Mouse (Mus musculus): ENCODE results near the gene Cdh23. TPM values are rescaled to one million over a fixed set of nuclear protein-coding genes. Genes with fewer than 3 reads are reported as not detected.

Cdh23 gene
- total and polyA plus RNA-seq, 3 experiments, result 4.7 to 7.7 (median 7.0) TPM

GRCm38 (mm10) chr10:60626086-60626485, 70.2 kb downstream of the Cdh23 start:
- Histone ChIP-seq H3K4me3 (no peak overlapping the region), H3K9ac (ENCODE audit: low read depth, low read length) (no peak overlapping the region), H3K27ac (no peak overlapping the region), H3K27me3 (ENCODE audit: control insufficient read depth, insufficient read depth, low read length) (no peaks in the 10 kb centered on the region), H3K36me3 (ENCODE audit: control insufficient read depth, insufficient read depth, low read length) (no peaks in the 10 kb centered on the region), H3K4me1 (ENCODE audit: control insufficient read depth, insufficient read depth, low read length) (no peaks in the 10 kb centered on the region), H3K79me2 (replicated peaks; ENCODE audit: control insufficient read depth, insufficient read depth, low read length) (no peaks in the 10 kb centered on the region)
- intact Hi-C loops (cut with DNase I), result no loop called here
- TF ChIP-seq CTCF (IDR thresholded peaks at IDR 0.05) (no peak), EP300 (IDR thresholded peaks at IDR 0.05; ENCODE audit: insufficient read depth, low read depth, low read length) (no peak), POLR2A (IDR thresholded peaks at IDR 0.05; ENCODE audit: insufficient read depth, low read depth, low read length) (no peak)
- no peak for DNase-seq
- 43% methylated on average over 5 of the region's 5 CpGs for WGBS

GRCm38 (mm10) chr10:60625511-60625910, 70.8 kb downstream of the Cdh23 start:
- no peaks in the 10 kb centered on the region for H3K79me2 ChIP-seq (replicated peaks; ENCODE audit: control insufficient read depth, insufficient read depth, low read length)
- H3K9ac ChIP-seq (ENCODE audit: low read depth, low read length), result no peak overlapping the region
- H3K4me3 ChIP-seq, result no peak overlapping the region
- no peaks in the 10 kb centered on the region for H3K4me1 ChIP-seq (ENCODE audit: control insufficient read depth, insufficient read depth, low read length)
- WGBS, result 69% methylated on average over 3 of the region's 3 CpGs
- no peak overlapping the region for H3K27ac ChIP-seq
- no peaks in the 10 kb centered on the region for H3K36me3 ChIP-seq (ENCODE audit: control insufficient read depth, insufficient read depth, low read length)
- TF ChIP-seq EP300 (IDR thresholded peaks at IDR 0.05; ENCODE audit: insufficient read depth, low read depth, low read length), result no peak
- no peak for TF ChIP-seq POLR2A (IDR thresholded peaks at IDR 0.05; ENCODE audit: insufficient read depth, low read depth, low read length)
- TF ChIP-seq CTCF (IDR thresholded peaks at IDR 0.05), result no peak
- DNase-seq, result no peak
- no peaks in the 10 kb centered on the region for H3K27me3 ChIP-seq (ENCODE audit: control insufficient read depth, insufficient read depth, low read length)
- intact Hi-C loops (cut with DNase I), result no loop called here

- no peak overlapping the region for H3K27ac ChIP-seq
- intact Hi-C loops (cut with DNase I), result no loop called here
- 56% methylated on average over 3 of the region's 3 CpGs for WGBS
- H3K4me1 ChIP-seq (ENCODE audit: control insufficient read depth, insufficient read depth, low read length), result no peaks in the 10 kb centered on the region
- H3K79me2 ChIP-seq (replicated peaks; ENCODE audit: control insufficient read depth, insufficient read depth, low read length), result no peaks in the 10 kb centered on the region
- TF ChIP-seq POLR2A (IDR thresholded peaks at IDR 0.05; ENCODE audit: insufficient read depth, low read depth, low read length) (no peak), CTCF (IDR thresholded peaks at IDR 0.05) (no peak), EP300 (IDR thresholded peaks at IDR 0.05; ENCODE audit: insufficient read depth, low read depth, low read length) (no peak)
- H3K4me3 ChIP-seq, result no peak overlapping the region
- no peak overlapping the region for H3K9ac ChIP-seq (ENCODE audit: low read depth, low read length)
- H3K36me3 ChIP-seq (ENCODE audit: control insufficient read depth, insufficient read depth, low read length), result no peaks in the 10 kb centered on the region
- no peak for DNase-seq
- H3K27me3 ChIP-seq (ENCODE audit: control insufficient read depth, insufficient read depth, low read length), result no peaks in the 10 kb centered on the region
These were observed 71.3 kb downstream of the Cdh23 start for GRCm38 (mm10) chr10:60624945-60625344.

- DNase-seq, result no peak
- no peak for TF ChIP-seq CTCF (IDR thresholded peaks at IDR 0.05)
- no peak for TF ChIP-seq EP300 (IDR thresholded peaks at IDR 0.05; ENCODE audit: insufficient read depth, low read depth, low read length)
- no peak for TF ChIP-seq POLR2A (IDR thresholded peaks at IDR 0.05; ENCODE audit: insufficient read depth, low read depth, low read length)
- no peak overlapping the region for H3K9ac ChIP-seq (ENCODE audit: low read depth, low read length)
- H3K79me2 ChIP-seq (replicated peaks; ENCODE audit: control insufficient read depth, insufficient read depth, low read length), result no peaks in the 10 kb centered on the region
- no peak overlapping the region for H3K4me3 ChIP-seq
- WGBS, result 64% methylated on average over 14 of the region's 14 CpGs
- intact Hi-C loops (cut with DNase I), result no loop called here
- H3K4me1 ChIP-seq (ENCODE audit: control insufficient read depth, insufficient read depth, low read length), result no peaks in the 10 kb centered on the region
- no peak overlapping the region for H3K27ac ChIP-seq
- H3K36me3 ChIP-seq (ENCODE audit: control insufficient read depth, insufficient read depth, low read length), result no peaks in the 10 kb centered on the region
- H3K27me3 ChIP-seq (ENCODE audit: control insufficient read depth, insufficient read depth, low read length), result no peaks in the 10 kb centered on the region
These were observed 72.0 kb downstream of the Cdh23 start for GRCm38 (mm10) chr10:60624217-60624708.

- Histone ChIP-seq H3K4me1 (ENCODE audit: control insufficient read depth, insufficient read depth, low read length) (no peaks in the 10 kb centered on the region), H3K79me2 (replicated peaks; ENCODE audit: control insufficient read depth, insufficient read depth, low read length) (no peaks in the 10 kb centered on the region), H3K27me3 (ENCODE audit: control insufficient read depth, insufficient read depth, low read length) (no peaks in the 10 kb centered on the region), H3K9ac (ENCODE audit: low read depth, low read length) (no peak overlapping the region), H3K36me3 (ENCODE audit: control insufficient read depth, insufficient read depth, low read length) (no peaks in the 10 kb centered on the region), H3K27ac (no peak overlapping the region), H3K4me3 (no peak overlapping the region)
- intact Hi-C loops (cut with DNase I), result no loop called here
- no peak for DNase-seq
- 70% methylated on average over 12 of the region's 12 CpGs for WGBS
- TF ChIP-seq POLR2A (IDR thresholded peaks at IDR 0.05; ENCODE audit: insufficient read depth, low read depth, low read length) (no peak), EP300 (IDR thresholded peaks at IDR 0.05; ENCODE audit: insufficient read depth, low read depth, low read length) (no peak), CTCF (IDR thresholded peaks at IDR 0.05) (no peak)
These were observed 73.5 kb downstream of the Cdh23 start for GRCm38 (mm10) chr10:60622836-60623235.

GRCm38 (mm10) chr10:60621470-60622170, 74.7 kb downstream of the Cdh23 start:
- H3K27me3 ChIP-seq (ENCODE audit: control insufficient read depth, insufficient read depth, low read length), result no peaks in the 10 kb centered on the region
- no peak overlapping the region for H3K27ac ChIP-seq
- no peak overlapping the region for H3K4me3 ChIP-seq
- WGBS, result 81% methylated on average over 8 of the region's 8 CpGs
- no peaks in the 10 kb centered on the region for H3K36me3 ChIP-seq (ENCODE audit: control insufficient read depth, insufficient read depth, low read length)
- H3K4me1 ChIP-seq (ENCODE audit: control insufficient read depth, insufficient read depth, low read length), result no peaks in the 10 kb centered on the region
- H3K9ac ChIP-seq (ENCODE audit: low read depth, low read length), result no peak overlapping the region
- no peaks in the 10 kb centered on the region for H3K79me2 ChIP-seq (replicated peaks; ENCODE audit: control insufficient read depth, insufficient read depth, low read length)
- intact Hi-C loops (cut with DNase I), result no loop called here
- DNase-seq, result no peak
- TF ChIP-seq CTCF (IDR thresholded peaks at IDR 0.05) (peak; percentile 48), EP300 (IDR thresholded peaks at IDR 0.05; ENCODE audit: insufficient read depth, low read depth, low read length) (no peak)

All from heart, adult 2 months (tissue).